Mouse (Mus musculus) hindbrain, embryonic 11.5 days (tissue): Measurements from ENCODE around the gene Pfn4. TPM values are rescaled to one million over a fixed set of nuclear protein-coding genes. Genes with fewer than 3 reads are reported as not detected.
"Not testable (repeated sequence)": the region's sequence is repeated elsewhere in the genome, so short reads cannot be mapped to it uniquely, and the experiment has no call there.

Source experiments
- ATAC-seq: fragments of 200-750 bp; cut with Nextera tagmentation; 2 replicates; pipeline ENCODE4 v1.8.0; 2017; ENCODE audit warnings: mild to moderate bottlenecking, moderate TSS enrichment, moderate library complexity; ENCODE audit not compliant: low FRiP score
- DNase-seq: peaks from one replicate; pipeline ENCODE4 v3.0.0-alpha.2; 2015; ENCODE audit warnings: low spot score
- H3K27ac ChIP-seq: fragments of 300-500 bp; sonication (generic); 2 replicates; pipeline ENCODE4 v1.5.1; 2014; ENCODE audit warnings: mild to moderate bottlenecking, low read depth, low read length
- H3K27me3 ChIP-seq: fragments of 300-500 bp; sonication (generic); 2 replicates; pipeline ENCODE4 v1.6.1; 2014; ENCODE audit warnings: mild to moderate bottlenecking, low read length, moderate library complexity, mixed read lengths; ENCODE audit not compliant: control insufficient read depth, insufficient read depth
- H3K36me3 ChIP-seq: fragments of 300-500 bp; sonication (generic); 2 replicates; pipeline ENCODE4 v1.6.1; 2014; ENCODE audit warnings: mild to moderate bottlenecking, low read length, moderate library complexity, mixed read lengths; ENCODE audit not compliant: control insufficient read depth, insufficient read depth
- H3K4me1 ChIP-seq: fragments of 300-500 bp; sonication (generic); replicated peaks from 2 replicates; pipeline ENCODE4 v1.6.1; 2014; ENCODE audit warnings: low read length, mixed read lengths; ENCODE audit not compliant: control insufficient read depth, insufficient read depth
- H3K4me2 ChIP-seq: fragments of 300-500 bp; sonication (generic); replicated peaks from 2 replicates; pipeline ENCODE4 v1.6.1; 2014; ENCODE audit warnings: mild to moderate bottlenecking, low read depth, low read length
- H3K4me3 ChIP-seq: fragments of 300-500 bp; sonication (generic); 2 replicates; pipeline ENCODE4 v1.5.1; 2014; ENCODE audit warnings: low read depth, low read length
- H3K9ac ChIP-seq: fragments of 300-500 bp; sonication (generic); 2 replicates; pipeline ENCODE4 v1.6.1; 2014; ENCODE audit warnings: low read depth, low read length
- H3K9me3 ChIP-seq: fragments of 300-500 bp; sonication (generic); 2 replicates; pipeline ENCODE4 v1.6.1; 2016; ENCODE audit warnings: low read length; ENCODE audit not compliant: control insufficient read depth
- WGBS: fragments of 180-500 bp; shearing (Covaris S2); extraction: QIAGEN DNeasy Blood & Tissue Kit; methylation state at CpG from one replicate; pipeline ENCODE4 v1.1.7; 2014; 5-methylcytosine and 5-hydroxymethylcytosine counted together
- polyA plus RNA-seq: library from polyadenylated mRNA; unstranded; fragments of >200 nt; fragmentation: Nextera tagmentation; extraction: Ambion mirVana; gene quantifications from 2 replicates; pipeline ENCODE4 v1.2.1, GENCODE M21; 2014

The Pfn4 gene
- polyA plus RNA-seq, 1 experiment from 2014 or later = 8.4 TPM

DNA sequence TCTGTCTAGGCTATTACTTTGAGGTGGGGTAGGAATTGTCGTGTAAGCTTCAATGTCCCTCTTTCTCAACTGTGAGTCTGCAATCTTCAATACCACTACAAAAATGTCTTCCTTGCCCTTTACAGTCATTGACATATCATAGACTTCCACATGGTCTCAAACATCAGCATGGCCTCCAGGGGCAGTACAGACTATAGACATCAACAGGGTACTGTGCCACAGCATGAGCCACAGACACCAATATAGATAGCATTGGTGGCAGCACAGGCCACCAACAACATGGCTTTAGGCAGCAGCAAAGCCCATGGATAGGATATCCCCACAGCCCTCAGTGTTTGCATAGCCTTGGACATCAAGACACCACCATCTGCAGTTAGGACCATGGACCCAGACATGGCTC lies 12.4 kb downstream of the Pfn4 start:
- 100% methylated on average over 1 of the region's 1 CpGs for WGBS
- no peak overlapping the region for H3K4me3 ChIP-seq
- no peaks in the 10 kb centered on the region for H3K36me3 ChIP-seq
- DNase-seq (no peak), ATAC-seq (no peak)
- H3K9ac ChIP-seq = no peak overlapping the region
- H3K9me3 ChIP-seq = no peaks in the 10 kb centered on the region
- H3K4me1 ChIP-seq = no peaks in the 10 kb centered on the region
- H3K27me3 ChIP-seq = no peaks in the 10 kb centered on the region
- H3K27ac ChIP-seq = no peak overlapping the region
- H3K4me2 ChIP-seq = no peak overlapping the region

DNA sequence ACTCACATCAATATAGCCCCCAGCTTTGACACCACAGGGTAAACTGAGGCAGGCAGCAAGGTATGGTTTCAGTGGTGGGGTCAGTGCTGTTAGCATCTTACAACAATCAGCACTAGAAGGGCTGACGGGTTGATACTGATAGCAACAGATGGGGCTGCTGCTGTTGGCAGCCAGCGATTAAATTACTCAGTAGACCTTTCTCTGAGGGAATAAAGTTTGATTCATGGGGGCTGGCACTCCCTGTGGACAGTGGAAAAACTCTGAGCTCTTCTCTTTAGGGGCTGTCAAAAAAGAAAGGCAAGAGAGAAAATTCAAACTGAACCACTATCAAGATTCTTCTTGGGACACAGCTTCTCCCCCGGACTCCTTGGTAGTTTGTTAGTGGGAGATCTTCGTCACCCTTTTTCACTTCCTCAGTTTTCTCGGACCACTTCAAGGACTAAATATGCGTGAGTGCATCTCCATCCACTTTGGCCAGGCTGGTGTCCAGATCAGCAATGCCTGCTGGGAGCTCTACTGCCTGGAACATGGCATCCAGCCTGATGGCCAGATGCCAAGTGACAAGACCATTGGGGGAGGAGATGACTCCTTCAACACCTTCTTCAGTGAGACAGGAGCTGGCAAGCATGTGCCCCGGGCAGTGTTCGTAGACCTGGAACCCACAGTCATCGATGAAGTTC lies 13.0 kb downstream of the Pfn4 start:
- H3K4me2 ChIP-seq, H3K9ac ChIP-seq, H3K27ac ChIP-seq, H3K4me1 ChIP-seq, H3K27me3 ChIP-seq, DNase-seq, H3K4me3 ChIP-seq, ATAC-seq, H3K9me3 ChIP-seq, H3K36me3 ChIP-seq: not testable (repeated sequence)
- 92% methylated on average over 9 of the region's 9 CpGs for WGBS

DNA sequence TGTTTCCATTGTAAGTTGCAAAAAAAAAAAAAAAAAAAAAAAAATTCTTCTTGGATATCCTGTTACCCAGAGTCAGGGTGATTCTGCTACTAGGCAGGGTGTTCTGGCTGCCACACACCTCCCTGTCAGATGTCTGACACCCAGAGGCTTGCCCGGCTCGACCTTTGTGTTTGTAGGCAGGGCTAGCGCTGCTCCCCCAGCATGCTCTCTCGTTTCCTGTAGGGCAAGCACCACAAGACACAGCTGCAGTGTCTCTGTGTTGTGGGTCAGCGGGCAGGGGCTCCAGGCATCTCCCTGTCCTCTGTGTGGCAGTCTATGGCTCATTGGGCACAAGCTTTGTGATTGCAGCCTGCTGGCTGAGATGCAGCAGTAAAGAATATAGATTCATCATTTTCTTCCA lies 14.8 kb downstream of the Pfn4 start:
- ATAC-seq (no peak), DNase-seq (no peak)
- Histone ChIP-seq H3K4me2 (no peak overlapping the region), H3K9me3 (no peaks in the 10 kb centered on the region), H3K27ac (no peak overlapping the region), H3K27me3 (no peaks in the 10 kb centered on the region), H3K9ac (no peak overlapping the region), H3K4me1 (no peaks in the 10 kb centered on the region), H3K36me3 (no peaks in the 10 kb centered on the region), H3K4me3 (no peak overlapping the region)
- WGBS = 55% methylated on average over 5 of the region's 5 CpGs

DNA sequence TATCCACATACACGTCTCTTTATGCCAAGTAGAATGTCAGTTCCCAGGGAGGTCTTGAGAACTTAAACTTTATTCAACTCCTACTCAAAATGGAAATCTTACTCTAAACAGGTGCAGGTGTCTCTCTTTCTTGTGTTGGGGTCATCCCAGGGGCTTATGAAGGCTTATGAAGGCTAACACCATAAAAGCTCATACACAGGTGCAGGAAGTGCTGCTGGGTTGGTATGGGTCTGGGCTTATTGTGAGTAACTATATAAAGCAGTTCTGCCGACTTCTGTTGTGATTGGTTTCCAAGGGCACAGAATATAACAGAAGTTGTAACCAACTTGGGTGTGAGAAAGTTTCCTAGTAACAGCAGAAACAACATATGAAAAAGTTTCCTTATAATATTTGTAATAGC lies 15.6 kb downstream of the Pfn4 start:
- Histone ChIP-seq H3K27ac (no peak overlapping the region), H3K9ac (no peak overlapping the region), H3K27me3 (no peaks in the 10 kb centered on the region), H3K4me3 (no peak overlapping the region), H3K36me3 (no peaks in the 10 kb centered on the region), H3K9me3 (no peaks in the 10 kb centered on the region), H3K4me2 (no peak overlapping the region), H3K4me1 (no peaks in the 10 kb centered on the region)
- 78% methylated on average over 2 of the region's 2 CpGs for WGBS
- DNase-seq = no peak
- no peak for ATAC-seq

DNA sequence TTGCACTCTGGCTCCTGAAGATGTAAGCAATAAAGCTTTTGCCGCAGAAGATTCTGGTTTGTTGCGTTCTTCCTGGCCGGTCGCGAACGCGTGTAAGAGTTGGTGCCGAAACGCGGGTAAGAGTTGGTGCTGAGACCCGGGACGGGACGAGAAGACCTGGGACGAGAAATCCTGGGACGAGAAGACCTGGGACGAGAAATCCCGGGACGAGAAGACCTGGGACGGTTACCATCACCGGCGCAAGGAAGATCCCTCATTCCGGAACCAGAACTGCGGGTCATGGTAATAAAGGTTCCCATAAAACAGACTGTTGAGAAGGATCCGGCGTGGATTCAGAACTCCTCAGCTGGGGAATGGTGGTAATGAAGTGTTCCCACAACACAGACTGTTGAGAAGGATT lies 19.3 kb downstream of the Pfn4 start:
- not testable (repeated sequence) for H3K27ac ChIP-seq, ATAC-seq, DNase-seq, H3K4me3 ChIP-seq, H3K4me1 ChIP-seq, H3K36me3 ChIP-seq, H3K9ac ChIP-seq, H3K9me3 ChIP-seq, H3K27me3 ChIP-seq, H3K4me2 ChIP-seq
- WGBS = 94% methylated on average over 25 of the region's 25 CpGs

DNA sequence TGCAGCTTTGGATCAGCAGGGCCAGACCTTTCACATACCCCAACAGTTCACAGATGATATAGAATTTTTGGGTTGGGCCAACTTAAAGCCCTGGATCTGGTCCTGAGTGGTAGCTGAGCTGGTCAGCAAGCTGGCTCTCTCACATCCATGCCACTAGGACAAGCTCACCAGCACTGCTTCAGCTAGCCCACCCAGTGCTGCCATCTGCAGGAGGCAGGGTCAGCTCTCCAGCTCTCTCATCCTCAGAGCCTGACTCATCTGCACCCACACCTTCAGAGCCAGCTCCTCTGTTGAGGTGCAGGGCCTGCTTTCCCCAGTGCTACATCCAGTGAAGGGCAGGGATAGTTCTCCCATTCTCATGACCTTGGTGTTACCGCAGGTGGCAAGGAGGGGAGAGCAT lies 24.9 kb downstream of the Pfn4 start:
- no peaks in the 10 kb centered on the region for H3K27me3 ChIP-seq
- no peak overlapping the region for H3K9ac ChIP-seq
- no peak overlapping the region for H3K27ac ChIP-seq
- no peak overlapping the region for H3K4me2 ChIP-seq
- WGBS = 93% methylated on average over 1 of the region's 1 CpGs
- no peaks in the 10 kb centered on the region for H3K9me3 ChIP-seq
- H3K36me3 ChIP-seq = no peaks in the 10 kb centered on the region
- no peaks in the 10 kb centered on the region for H3K4me1 ChIP-seq
- H3K4me3 ChIP-seq = no peak overlapping the region
- DNase-seq = peak; percentile 29
- ATAC-seq = no peak

DNA sequence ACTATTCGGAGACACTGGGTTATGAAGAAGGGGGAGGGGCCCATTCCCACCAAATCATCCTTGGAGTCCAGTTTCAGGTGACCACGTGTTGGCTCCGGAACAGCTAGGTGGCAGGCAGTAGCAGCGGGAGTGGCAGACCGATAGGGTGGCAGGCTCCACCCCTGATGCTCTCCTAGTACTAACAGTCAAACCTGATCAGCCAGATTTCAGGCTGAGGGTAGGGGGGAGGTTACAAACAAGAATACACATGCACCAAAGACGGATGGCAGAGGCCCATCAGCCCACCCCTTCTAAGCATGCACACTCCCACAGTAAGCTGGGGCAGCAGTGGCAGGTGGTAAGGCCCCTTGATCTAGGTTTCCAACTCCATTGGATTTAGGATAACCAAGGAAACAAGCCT lies 28.6 kb downstream of the Pfn4 start:
- H3K27me3 ChIP-seq, H3K36me3 ChIP-seq, H3K4me2 ChIP-seq, H3K4me1 ChIP-seq, H3K27ac ChIP-seq, DNase-seq, H3K9me3 ChIP-seq, H3K4me3 ChIP-seq, H3K9ac ChIP-seq, ATAC-seq: not testable (repeated sequence)
- 75% methylated on average over 6 of the region's 6 CpGs for WGBS

DNA sequence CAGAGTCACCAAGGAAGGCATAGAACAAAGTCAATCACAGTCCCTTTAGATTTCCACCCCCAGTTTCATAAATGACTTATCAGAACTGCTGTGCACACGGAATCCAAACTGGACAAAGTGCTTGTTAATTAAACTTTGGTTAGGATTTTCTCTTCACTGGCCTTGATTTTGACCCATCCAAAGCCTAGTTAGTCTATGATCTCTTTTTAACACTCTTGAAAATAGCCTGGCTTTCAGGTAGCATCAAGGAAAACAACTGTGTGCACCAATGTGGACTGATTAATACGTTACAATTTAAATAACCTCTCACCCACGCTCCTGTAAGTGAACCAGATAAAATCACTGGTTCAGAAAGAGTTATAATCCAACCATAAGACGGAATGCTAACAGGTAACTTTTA lies 42.2 kb downstream of the Pfn4 start:
- H3K4me3 ChIP-seq = no peak overlapping the region
- H3K9ac ChIP-seq = no peak overlapping the region
- no peaks in the 10 kb centered on the region for H3K27me3 ChIP-seq
- DNase-seq (no peak), ATAC-seq (no peak)
- H3K9me3 ChIP-seq = no peaks in the 10 kb centered on the region
- H3K4me1 ChIP-seq = no peaks in the 10 kb centered on the region
- no peak overlapping the region for H3K4me2 ChIP-seq
- no peaks in the 10 kb centered on the region for H3K36me3 ChIP-seq
- WGBS = 88% methylated on average over 4 of the region's 4 CpGs
- H3K27ac ChIP-seq = no peak overlapping the region

DNA sequence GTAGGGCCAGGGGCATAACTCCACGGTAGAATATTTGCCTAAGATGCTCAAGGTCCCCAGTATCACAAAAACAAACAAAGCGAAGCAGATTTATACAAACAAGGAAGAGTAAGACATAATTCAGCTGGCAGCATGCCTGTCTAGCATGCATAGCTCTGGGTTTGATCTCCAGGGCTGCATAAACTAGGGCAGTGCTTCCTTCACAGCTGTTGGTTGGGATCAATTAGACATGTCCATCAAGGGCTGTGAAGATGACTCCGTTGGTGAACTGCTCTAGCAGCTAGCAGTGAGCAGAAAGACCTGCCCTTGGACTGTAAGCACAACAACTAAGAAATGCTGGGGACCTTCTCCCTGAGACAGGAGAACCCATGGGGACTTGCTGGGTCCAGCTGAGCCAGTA lies 42.9 kb downstream of the Pfn4 start:
- DNase-seq = no peak

More for the DNA sequence above, 42.9 kb downstream of the Pfn4 start:
- 73% methylated on average over 3 of the region's 3 CpGs for WGBS
- Histone ChIP-seq H3K9ac (no peak overlapping the region), H3K36me3 (no peaks in the 10 kb centered on the region), H3K27me3 (no peaks in the 10 kb centered on the region), H3K4me3 (no peak overlapping the region), H3K4me1 (no peaks in the 10 kb centered on the region), H3K27ac (no peak overlapping the region), H3K4me2 (no peak overlapping the region), H3K9me3 (no peaks in the 10 kb centered on the region)
- ATAC-seq = no peak
